Mouse (Mus musculus) T-helper 1 cell (primary cell): ENCODE measurements around the gene Top3b.
"Not testable (repeated sequence)": the region's sequence is repeated elsewhere in the genome, so short reads cannot be mapped to it uniquely, and the experiment has no call there.

ENCODE experiments used
- in situ Hi-C: fragments of 300-600 bp; cut with MboI, MseI; formaldehyde crosslinking; loops from one replicate; pipeline ENCODE4 v1.15.1; 2025; ENCODE audit warnings: high pct_unique_total_duplicates

Gene Top3b

GRCm38 (mm10) chr16:16870617-16871331 is at the start of gene Top3b, which contains the start of gene Vpreb1:
Gene Top3b (plus strand): TSS chr16:16870736.
Gene Vpreb1 (minus strand): TSS chr16:16870843.
- in situ Hi-C loops, result loop anchor here (5.0 kb wide), 1 partner anchor 412 kb away; no protein-coding TSS in a partner anchor

GRCm38 (mm10) chr16:16825476-16825875 is 45.1 kb upstream of the Top3b start:
- in situ Hi-C loops, result no loop called here

GRCm38 (mm10) chr16:16826223-16826622 is 44.3 kb upstream of the Top3b start:
- in situ Hi-C loops, result no loop called here

GRCm38 (mm10) chr16:16828757-16829615 is 41.5 kb upstream of the Top3b start, which contains the start of gene Spag6l:
Gene Spag6l (minus strand): TSS chr16:16829456.
- in situ Hi-C loops, result no loop called here

GRCm38 (mm10) chr16:16829671-16830070 is 40.9 kb upstream of the Top3b start:
- in situ Hi-C loops, result no loop called here

- in situ Hi-C loops, result no loop called here
Measured at GRCm38 (mm10) chr16:16849196-16849595, 21.3 kb upstream of the Top3b start.

GRCm38 (mm10) chr16:16852411-16852810 is 18.1 kb upstream of the Top3b start:
- in situ Hi-C loops, result no loop called here

- in situ Hi-C loops, result no loop called here
Measured at GRCm38 (mm10) chr16:16854836-16855235, 15.7 kb upstream of the Top3b start.

- in situ Hi-C loops, result no loop called here
Measured at GRCm38 (mm10) chr16:16855541-16855940, 15.0 kb upstream of the Top3b start.

- in situ Hi-C loops, result not testable (repeated sequence)
Measured at GRCm38 (mm10) chr16:16856054-16856453, 14.5 kb upstream of the Top3b start.

- in situ Hi-C loops, result no loop called here
Measured at GRCm38 (mm10) chr16:16856731-16857476, 13.6 kb upstream of the Top3b start.

- in situ Hi-C loops, result no loop called here
Measured at GRCm38 (mm10) chr16:16862288-16862687, 8.2 kb upstream of the Top3b start.

GRCm38 (mm10) chr16:16863978-16864377 is 6.6 kb upstream of the Top3b start, which contains the start of gene Igll1:
Gene Igll1 (minus strand): TSS chr16:16863985.
- in situ Hi-C loops, result no loop called here

GRCm38 (mm10) chr16:16865217-16865616 is 5.3 kb upstream of the Top3b start:
- in situ Hi-C loops, result loop anchor here (5.0 kb wide), 1 partner anchor 1117 kb away; the partner anchor contains the start of gene Vpreb2

GRCm38 (mm10) chr16:16865696-16866561 is 4.6 kb upstream of the Top3b start:
- in situ Hi-C loops, result loop anchor here (5.0 kb wide), 1 partner anchor 1116 kb away; the partner anchor contains the start of gene Vpreb2

GRCm38 (mm10) chr16:16870241-16870616 is 307 bp upstream of the Top3b start:
- in situ Hi-C loops, result loop anchor here (5.0 kb wide), 1 partner anchor 412 kb away; no protein-coding TSS in a partner anchor

GRCm38 (mm10) chr16:16879025-16879424 is 8.5 kb downstream of the Top3b start:
- in situ Hi-C loops, result no loop called here

GRCm38 (mm10) chr16:16888341-16888740 is 17.8 kb downstream of the Top3b start:
- in situ Hi-C loops, result no loop called here

GRCm38 (mm10) chr16:16892366-16892765 is 21.8 kb downstream of the Top3b start:
- in situ Hi-C loops, result no loop called here

GRCm38 (mm10) chr16:16896015-16896381 is 25.5 kb downstream of the Top3b start:
- in situ Hi-C loops, result no loop called here
